Mouse (Mus musculus) 416B (cell line): ENCODE results near the gene Atp2a1.

ENCODE experiments used
- DNase-seq: peaks from one replicate; pipeline ENCODE4 v3.0.0; 2011; ENCODE audit warnings: low read depth

Atp2a1 gene

DNA sequence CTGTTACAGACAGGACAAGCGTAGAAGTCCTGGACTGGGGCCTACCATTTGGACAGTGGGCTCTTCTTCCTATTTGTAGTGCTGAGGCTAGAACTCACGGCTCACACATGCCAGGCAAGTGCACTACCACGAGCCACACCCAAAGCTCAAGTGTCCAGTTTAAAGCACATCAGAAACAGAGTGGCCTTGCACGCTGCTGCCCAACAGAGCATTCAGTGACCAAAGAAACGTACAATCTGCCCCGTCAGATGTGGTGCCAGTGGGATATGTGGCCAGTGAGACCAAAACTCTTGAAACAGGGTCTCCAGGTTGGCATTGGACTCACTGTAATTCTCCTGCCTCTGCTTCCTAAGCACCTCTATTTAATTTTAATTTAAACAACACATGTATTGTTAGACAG is 12.3 kb downstream of the Atp2a1 start:
- no peak for DNase-seq

DNA sequence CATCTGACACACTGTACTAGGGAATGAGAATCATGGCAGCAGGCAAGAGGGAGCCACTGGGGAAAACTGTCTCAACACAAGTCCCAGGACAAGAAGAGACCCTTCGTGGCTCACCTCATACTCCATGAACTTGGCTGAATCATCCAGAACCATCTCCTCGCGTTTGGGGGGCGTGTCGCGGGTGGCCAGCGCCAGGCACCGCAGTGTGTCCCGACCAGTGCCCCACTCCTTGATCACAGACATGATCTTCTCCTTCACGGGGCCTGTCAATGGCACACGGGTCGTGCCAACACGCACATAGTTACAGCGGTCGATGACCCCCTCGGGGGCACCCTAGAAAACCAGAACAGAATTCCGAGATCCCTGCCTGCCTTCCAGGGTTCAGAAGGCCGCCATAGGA is 12.9 kb downstream of the Atp2a1 start:
- DNase-seq, result no peak

DNA sequence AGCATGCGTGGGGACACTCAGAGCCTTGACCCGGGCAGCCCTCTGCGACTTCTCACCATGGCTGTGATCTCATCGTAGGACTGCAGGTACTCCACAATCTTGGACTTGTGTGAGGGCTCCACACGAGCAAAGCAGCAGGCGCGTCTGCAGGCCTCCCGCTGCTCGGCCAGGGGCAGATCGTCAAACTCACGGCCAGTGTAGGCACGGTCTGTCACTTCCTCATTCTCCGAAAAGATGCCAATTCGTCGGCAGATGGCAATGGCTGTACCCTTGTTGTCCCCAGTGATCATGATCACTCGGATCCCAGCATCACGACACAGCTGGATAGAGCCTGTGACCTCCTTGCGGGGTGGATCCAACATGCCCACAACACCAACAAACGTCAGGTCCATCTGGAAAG is 14.4 kb downstream of the Atp2a1 start:
- no peak for DNase-seq

DNA sequence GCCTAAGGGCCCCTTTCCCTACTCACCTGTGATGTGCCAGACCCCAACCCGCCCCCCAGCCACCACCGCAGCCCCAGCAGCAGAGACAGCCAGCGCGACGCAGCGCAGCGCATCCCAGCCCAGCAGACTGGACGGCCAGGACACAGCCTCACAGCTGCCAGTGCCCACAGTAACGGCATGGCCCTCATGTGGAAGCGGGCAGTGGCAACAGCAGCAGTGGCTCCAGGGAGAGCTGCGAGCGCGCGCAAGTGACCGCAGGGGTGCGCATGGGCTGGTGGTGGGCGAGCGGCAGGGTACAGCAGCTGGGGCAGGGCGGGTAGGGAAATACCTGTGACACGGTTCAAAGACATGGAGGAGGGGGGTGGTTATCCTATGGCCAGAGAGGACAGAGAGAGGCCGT is 16.7 kb downstream of the Atp2a1 start:
- DNase-seq, result no peak

DNA sequence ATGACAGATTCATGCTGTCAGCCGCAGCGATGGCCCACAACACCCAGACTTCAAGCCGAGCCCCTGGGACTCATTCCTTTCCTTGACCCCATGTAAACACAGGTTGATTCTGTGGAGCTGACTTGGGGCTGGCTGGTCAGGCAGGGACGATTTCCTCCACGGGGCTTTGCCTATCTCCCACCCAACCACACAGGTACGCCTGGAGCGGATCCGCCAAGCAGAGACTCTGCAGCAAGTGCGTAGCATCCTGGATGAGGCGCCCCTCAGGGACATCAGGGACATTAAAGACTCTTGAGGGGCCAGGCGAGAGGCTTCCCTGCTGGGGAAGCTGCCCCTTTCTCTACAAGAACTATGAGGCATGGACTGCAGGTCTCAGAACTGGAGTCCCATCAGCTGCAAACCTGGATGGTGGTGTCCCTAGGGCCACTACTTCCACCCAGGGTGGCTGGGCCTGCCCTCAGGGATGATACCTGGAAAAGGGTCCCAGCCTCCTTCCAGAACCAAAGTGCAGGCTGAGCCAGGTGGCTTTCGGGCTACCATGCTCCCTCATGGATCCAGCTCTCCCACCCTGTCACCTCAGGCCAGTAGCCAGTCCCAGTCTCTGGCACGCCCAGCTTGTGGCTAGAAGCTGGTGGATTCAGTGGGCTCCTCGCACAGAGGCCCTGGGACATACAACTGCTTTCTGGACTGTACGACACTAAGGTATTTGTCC is 17.6 kb downstream of the Atp2a1 start:
- no peak for DNase-seq

DNA sequence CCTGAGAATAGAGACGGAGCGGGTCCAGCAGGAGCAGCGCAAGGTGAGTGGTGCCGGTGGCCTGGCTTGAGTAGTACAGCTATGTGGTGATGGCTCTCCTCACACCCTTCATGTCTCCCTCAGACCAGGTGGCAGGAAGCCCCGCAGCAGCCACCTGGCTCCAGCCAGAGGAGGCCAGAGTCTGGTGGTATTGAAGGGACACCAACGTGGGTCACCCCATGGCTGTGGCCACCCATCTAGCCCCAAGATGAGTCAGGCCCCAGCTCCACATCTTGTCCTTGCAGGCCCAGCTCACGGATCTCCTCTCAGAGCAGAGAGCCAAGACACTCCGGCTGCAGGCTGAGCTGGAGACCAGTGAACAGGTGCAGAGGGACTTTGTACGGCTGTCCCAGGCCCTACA is 18.4 kb downstream of the Atp2a1 start:
- no peak for DNase-seq

DNA sequence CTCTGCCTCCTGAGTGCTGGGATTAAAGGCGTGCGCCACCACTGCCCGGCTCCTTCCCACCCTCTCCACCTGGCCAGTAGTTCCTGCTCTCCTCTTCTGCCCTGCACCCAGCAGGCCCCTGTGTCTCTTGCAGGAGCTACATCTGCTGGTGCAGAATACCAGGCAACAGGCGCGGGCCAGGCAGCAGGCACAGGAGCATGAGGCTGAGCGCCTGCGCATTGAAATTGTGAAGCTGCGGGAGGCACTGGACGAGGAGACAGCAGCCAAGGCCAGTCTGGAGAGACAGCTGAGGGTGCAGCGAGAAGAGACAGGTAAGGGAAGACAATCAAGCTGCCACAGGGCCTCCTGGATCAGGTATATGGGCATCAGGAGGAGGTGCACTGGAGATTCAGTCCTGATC is 18.9 kb downstream of the Atp2a1 start:
- no peak for DNase-seq

DNA sequence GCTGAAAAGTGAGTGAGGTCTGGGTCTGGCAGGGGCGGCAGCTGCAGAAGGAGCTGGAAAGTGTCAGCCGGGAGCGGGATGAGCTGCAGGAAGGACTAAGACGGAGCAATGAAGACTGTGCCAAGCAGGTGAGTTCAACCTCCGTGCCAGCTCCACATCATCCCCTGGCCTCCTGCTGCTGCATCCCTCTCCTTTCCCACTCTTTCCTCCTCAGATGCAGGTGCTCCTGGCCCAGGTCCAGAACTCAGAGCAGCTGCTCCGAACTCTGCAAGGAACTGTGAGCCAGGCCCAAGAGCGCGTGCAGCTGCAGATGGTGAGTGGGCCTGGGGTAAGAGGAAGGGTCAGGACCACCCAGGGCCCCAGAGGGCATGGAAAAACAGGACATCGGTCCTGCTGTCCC is 22.8 kb downstream of the Atp2a1 start:
- DNase-seq, result no peak

DNA sequence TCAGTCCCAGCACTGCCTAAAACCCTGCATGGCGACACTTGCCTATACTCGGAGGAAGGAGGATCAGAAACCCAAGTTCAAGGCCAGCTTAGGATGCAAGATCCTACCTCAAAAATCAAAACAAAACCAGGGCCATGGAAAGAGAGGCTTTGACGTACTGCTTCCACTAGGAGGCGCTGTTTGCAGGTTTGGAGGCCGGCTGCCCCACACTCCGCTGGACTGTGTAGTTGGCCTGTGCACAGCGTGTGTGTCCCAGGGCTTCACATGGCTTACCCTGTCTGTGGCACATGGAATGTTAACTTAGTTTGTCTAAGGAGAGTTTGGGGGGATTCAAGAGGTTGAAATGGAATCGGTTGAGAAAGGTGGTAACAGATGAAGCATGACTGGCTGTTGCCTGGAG is 26.1 kb downstream of the Atp2a1 start:
- DNase-seq, result peak; percentile 73

DNA sequence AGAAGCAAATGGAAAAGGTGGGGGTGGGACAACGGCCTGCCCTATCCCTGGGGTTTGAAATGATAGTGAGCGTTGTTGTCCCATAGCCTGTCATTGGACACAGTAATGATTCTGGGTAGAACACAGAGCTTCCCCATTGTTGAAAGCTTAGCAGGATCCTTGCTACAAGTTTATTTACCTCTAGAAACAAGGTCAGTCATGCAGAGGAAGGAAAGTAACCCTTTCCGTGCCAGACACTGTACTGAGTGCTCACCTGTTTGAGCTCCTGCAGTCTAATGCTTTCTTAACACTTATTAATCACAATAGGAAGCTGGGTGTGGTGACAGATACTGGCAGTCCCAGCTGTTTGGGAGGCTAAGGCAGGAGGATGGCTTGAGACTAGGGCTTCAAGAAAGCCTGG is 27.1 kb downstream of the Atp2a1 start:
- no peak for DNase-seq

DNA sequence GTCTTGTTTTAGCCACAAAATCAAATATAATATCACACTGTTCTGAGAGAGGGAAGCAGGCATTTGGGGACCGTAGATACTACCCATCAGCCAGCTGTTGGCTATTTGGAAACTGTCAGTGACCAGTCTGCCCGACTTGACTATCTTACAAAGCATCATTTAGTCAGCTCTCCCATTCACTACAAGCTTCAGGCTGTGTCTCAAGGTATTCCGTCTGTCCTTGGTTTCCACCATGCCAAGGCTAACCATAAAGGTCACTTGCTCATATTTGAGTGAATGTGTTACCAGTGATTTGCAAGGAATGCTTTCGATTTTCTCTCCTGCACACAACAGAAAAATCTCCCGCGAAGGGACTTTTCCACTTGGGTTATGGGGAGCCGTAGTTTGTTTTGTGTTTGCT is 28.2 kb downstream of the Atp2a1 start:
- DNase-seq, result no peak

DNA sequence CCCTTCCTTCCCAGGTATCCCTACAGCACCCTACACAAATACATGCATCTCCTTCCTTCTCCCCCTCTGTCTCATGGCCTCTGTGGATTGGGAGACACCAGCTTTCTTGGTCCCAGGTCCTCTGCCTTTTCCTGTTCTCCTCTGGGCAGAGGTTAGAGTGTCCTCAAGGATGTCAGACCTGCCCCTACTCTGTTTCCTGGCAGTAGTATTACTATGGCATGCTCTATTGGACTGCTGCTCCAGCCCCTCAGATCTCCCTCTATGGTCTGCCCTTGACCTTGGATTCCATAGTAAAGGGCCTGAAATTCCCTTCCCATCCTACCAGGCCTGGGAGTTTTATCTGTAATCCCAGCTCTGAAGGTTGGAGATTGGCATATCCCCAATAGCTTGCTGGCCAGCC is 32.7 kb downstream of the Atp2a1 start:
- DNase-seq, result no peak

DNA sequence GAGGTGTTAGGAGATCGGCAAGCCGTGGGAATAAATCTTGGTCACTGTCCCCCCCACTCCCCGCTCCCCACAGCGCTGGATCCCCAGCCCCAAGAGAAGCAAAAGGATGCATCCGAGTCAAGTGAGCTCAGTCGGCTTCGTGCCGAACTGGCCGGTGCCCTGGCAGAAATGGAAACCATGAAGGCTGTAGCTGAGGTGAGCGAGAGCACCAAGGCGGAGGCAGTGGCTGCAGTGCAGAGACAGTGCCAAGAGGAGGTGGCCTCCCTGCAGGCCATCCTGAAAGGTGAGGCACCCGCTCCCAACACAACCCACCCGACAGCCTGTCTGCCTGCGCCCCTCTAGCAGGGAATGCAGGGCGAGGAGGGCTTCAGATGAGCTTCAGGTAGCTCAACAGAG is 33.4 kb downstream of the Atp2a1 start:
- no peak for DNase-seq

DNA sequence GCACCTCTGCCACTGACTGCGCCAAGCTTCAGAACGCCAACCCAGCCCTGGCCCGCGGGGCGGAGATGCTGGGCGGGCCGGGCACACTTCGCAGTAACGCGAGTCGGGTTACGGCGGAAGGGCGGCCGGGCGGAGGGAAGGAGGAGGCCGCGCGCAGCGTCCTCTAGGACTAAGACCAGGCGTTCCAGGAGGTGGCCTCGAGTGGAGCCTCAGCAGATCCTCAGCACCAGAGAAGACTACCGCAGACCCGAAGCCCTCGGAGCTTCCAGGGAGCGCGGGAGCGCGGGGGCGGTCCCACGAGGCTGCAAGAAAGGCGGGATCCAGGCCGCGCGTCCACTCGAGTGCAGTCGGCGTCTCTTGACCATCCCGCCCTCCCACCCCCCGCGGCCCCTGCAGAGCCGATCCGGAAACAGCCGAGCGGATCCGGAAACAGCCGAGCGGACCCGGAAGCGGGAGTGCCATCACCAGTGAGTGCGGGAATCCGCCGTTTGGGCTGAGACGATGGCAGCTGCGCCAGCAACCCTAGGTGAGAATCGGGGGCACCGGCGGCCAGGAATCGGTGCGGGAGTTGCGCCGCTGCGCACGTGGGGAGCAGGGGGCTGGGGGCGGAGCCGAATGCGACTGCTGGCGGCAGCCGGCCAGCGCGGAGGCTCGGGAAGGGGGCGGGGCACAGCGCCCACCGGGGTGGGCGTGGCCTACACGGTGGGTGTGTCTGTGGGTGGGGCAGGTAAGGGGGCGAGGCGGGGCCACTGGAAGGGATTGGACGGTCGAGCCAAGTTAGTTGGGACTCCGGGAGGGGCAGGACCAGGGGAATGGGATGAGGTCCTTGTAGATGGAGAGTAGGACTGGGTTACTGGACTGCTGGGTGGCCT is 34.0 kb downstream of the Atp2a1 start, which contains the start of gene Rabep2:
TSS of gene Rabep2 (plus strand) at position 129 of the 872 bp plus-strand sequence.
- peak; percentile 92 for DNase-seq

DNA sequence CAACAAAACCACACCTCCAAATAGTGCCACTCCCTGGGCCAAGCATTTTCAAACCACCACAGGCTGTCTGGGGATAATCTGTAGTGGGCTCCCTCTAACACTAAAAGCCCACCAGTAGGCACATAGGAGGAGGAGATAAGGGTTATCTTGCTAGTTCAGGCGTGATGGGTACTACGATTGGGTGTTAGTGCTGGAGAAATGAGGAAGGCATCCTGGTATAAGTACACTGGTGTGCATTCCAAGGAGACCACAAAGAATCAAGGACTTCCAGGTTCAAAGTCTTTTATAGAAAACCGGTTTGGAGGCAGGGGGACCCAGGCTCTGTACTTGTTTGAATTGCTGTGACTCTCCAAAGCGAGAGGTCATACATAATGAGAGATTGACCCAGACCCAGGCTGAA is 34.8 kb downstream of the Atp2a1 start:
- peak; percentile 58 for DNase-seq

DNA sequence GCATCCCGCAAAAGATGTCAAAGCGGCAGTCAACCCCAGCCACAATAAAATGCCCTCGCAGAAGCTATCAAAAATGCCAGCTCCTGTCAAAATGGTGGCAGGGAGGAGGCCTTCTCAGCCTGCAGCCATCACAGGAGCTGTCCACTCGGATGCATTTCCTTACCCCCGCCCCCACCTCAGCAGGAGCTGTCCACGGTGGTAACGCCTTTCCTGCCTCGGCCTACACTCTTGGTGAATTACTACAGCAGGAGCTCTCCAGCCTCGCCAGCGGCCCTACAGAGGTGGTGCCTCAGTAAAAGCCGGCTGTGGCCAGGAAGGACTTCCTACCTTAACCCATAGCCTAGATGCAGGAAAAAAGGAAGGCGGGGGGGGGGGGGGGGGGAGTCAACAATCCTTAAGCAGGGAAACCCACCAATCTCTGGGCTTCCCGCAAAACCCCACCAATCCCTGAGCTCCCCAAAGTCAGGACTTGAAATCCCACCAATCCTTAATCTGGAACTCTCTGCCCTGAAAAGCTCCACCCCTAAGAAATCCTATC is 35.5 kb downstream of the Atp2a1 start:
- DNase-seq, result no peak

DNA sequence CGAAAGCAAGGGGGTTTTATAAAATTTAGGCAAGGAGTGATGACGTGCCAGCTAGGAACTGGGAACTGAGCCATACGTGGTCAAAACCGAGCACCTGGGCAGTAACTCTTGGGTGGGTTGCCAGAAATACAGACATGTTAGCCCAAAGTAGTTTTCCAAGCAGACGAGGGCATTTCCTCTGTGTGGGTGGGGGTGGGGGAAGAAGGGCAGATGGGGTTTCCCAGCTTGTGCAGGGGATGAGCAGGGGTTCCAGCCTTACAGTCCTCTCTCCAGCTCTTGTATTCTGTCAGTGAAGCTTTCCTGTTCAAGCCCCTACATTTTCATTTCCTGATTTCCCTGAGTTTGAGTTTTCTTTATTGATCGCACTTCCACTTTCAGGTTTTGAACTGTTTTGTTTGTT is 38.7 kb downstream of the Atp2a1 start:
- no peak for DNase-seq

DNA sequence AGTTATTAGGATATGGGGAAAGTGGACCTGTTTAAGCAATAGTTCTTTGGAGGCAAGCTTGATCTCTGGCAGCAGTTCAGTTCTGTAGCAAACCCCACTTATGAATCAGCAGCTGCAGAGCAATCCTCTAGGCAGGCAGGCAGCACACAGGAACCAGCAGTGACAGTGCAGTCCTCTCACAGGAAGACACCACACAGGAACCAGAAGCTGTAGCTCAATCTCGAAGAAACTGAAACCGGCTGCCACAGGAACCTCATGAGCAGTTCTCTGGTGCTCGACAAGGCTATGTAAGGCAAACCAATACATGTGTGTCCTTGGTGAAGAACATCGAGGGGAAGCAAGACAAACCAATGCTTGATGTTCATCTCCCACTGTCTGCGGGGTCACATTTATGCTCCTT is 41.2 kb downstream of the Atp2a1 start:
- DNase-seq, result peak; percentile 74

DNA sequence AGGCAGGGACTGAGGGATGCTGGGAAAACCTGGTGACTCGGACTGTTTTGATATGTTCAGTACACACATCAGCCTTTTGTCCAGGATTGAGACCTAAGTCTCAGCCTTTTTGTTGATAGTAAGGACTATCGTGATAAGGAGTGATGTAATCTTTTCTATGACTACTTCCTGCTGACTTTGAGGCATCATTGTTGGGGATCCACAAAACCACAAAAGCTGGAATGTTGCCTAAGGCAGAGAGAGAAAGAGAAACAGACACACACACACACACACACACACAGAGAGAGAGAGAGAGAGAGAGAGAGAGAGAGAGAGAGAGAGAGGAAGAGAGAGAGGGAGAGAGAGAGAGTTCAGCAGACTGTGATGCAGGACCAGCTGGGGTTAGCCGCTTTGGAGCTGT is 44.4 kb downstream of the Atp2a1 start:
- peak; percentile 68 for DNase-seq

DNA sequence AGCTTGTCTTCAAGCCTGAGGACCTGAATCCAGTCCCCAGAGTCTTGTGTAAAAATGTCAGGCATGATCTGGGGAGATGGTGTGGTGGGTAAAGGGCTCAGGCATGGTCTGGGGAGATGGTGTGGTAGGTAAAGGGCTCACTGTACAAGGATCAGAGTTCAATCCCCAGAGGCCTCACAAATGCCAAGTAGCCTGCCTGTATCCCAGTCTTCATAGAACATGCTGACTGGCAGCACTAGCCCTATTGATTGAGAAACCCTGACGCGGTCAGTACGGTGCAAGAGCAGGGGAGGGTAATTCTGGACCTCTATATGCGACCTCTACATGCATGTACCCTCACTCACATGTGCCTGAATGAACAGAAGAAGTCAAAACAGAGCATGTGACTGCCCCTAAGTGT is 45.3 kb downstream of the Atp2a1 start:
- no peak for DNase-seq

DNA sequence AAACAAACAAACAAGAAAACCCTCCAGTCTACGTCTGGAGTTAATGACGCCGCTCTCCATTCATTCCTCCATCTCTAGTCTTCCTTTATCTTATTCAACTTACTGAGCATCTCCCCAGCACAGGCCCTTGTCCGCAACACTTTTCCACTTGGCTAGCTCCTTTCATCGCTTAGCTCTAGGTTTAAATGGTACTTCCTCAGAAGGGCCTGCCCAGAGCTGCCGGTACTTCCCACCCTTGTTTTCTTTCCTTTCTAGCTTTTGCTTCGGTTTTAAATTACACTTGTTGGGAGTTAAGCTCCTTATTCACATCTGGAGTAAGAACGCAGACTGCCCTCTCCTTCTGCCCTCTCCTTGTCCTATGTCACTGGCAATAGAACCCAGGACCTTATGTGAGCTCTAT is 45.9 kb downstream of the Atp2a1 start:
- no peak for DNase-seq

DNA sequence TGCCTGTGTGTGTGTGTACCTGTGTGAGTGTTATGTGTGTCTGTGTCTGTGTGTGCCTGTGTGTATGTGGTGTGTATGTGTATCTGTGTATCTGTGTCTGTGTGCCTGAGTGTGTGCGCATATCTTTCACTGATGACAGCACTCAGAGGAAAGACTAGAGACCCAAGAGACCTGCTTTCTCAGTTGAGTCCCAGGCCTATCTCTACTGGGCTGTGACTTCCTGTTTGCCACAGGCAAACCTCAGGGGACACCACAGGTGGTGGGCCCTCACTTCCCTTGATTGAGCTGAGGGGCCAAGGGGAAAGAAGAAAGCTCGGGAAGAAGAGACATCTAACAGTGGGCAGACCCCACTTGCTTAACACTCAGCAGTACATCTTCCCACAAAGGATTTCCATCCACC is 46.3 kb downstream of the Atp2a1 start:
- DNase-seq, result peak; percentile 23

DNA sequence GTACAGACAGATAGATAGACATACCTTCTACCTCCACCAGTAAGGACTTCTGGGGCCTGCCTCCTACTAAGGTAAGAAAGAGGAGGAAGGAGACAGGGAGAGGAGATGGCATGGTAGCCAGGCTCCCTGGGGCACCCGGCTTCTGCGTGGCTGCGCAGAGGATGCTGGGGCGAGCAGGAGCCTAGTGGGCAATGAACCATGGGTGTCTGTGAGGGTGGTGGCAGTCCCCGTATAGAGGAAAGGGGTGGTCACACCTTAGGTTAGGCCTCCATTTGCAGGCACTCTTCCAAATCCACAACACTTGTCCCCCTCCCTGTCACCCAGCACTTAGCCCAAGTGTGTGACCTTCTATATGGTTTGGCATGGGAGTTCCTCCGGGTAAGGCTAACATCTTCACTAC is 48.2 kb downstream of the Atp2a1 start, which contains the start of gene Cd19:
TSS of gene Cd19 (minus strand) at position 165 of the 400 bp plus-strand sequence.
- DNase-seq, result no peak
